Mouse (Mus musculus): Measurements from ENCODE around the gene Itga11.

DNA sequence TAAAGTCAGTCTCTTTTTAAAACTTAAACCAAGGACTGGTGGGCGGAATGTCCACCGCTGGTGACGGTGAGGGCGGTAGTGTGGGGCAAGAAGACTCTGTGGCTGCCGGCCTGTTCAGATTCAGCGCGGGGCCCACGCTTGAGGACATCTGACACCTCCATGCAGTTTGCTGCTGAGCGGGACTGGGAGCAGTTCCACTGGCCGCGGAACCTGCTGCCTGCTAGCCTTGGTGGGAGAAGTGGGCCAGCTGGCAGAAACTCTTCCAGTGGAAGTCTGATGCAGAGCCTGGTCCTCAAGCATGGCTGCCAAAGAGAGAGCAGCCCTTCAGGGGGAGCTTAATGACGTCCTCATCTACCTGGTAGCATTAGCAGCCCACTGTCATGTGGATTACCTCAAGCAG, 112.2 kb downstream of the Itga11 start:
- TF ChIP-seq POLR2A (IDR thresholded peaks at IDR 0.05; ENCODE audit: insufficient read depth, low read length) (no peak), CTCF (IDR thresholded peaks at IDR 0.05; ENCODE audit: low read depth, low read length) (no peak)
